Mouse (Mus musculus): ENCODE results near the gene Afg3l1.
"Not testable (repeated sequence)": the region's sequence is repeated elsewhere in the genome, so short reads cannot be mapped to it uniquely, and the experiment has no call there.

The Afg3l1 gene

GRCm38 (mm10) chr8:123467476-123467875, 10.2 kb upstream of the Afg3l1 start:
- no peak for DNase-seq (ENCODE audit: low read depth, low spot score)

DNA sequence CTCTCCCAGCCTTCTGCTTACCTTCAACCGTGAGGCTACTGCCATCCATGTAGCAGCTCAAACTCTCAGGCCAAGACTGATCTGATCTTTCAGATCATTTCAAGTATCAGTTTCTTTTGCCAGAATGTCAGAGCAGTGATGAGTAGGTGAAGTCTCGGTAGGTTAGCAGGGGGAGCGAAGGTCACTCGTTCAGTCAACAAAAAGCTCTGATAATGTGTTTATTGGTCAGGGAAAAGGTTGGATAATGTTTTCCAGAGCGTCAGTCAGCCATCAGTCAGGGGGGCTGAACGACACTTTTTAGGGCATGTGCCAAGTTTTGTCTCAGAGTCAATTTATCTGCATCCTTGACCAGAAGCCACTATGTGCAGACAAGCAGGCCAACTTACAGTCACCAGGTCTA, 4.7 kb upstream of the Afg3l1 start:
- DNase-seq (ENCODE audit: low read depth, low spot score): not testable (repeated sequence)

GRCm38 (mm10) chr8:123474549-123474948, 3.2 kb upstream of the Afg3l1 start:
- DNase-seq (ENCODE audit: low read depth, low spot score): not testable (repeated sequence)

DNA sequence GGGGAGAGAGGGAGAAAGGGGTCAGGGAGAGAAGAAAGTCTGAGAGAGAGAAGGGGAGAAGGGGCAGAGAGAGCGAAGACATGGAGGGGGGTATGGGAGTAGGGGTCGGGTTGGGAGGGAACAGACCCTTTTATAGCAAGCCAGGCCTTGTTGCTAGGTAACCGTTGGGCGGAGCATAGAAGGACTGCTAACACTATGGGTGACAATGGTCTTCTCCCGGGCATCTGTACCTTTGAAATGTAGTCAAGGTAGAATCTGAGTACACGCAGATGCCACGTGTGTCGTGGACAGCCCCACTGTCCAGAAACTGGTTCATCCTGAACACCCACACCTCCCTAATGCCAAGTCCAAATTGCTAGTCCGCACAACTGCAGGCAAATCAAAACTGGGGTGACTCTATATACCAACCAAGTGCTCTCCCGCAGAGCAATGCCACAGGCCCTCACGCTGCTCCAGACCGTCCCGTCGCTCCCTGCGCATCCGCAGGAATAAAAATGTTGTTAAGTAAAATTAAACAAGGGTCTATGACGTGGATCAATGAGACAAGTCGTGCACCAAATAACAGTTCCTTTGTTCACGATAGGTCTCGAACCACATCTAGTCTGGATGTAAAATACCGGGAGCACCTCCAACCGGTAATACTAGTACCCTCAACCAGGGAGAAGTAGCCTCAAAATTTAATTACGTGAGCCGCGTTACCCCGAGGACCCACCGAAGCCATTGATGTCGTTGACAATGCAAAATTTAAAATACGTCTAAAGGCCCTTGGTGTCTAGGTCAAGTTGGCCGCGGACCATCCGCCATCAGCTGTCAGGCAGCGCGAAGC, 579 bp upstream of the Afg3l1 start:
- DNase-seq (ENCODE audit: low read depth, low spot score): peak; percentile 59

DNA sequence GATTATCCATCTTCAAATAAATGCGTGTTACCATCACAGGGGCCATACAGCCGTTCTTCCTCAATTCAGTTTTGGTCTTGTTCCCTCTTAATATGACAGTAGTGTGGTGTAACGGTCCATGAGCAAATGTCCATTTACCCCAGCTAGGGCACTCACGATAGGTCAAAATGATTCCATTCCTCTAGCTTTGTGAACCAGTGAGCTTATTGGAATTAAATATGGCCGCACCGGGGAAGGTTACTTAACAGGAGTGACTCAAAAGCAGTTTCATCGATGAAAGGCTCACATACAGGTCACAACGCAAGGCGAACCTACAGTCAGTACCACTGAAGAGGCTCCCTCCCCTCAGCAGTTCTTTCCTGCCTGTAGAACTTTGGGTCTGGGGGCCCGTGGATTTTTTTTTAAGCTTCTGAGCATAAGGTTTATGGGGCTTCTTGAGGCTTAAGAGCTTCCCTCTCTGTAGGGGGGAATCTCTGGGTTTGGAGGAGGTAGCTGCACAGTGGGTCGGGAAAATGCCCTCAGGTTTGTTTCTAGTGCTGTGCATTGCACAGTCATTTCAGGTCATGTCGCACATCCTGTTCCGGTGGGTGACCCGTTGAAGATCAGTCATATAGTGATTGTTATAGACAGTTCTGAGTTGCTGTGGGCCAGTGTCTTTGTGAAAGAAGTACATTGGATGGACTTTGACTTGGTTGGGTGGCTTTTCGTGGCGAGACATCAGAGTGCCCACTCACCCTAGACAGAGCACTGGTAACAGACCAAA, 934 bp downstream of the Afg3l1 start:
- peak; percentile 43 for DNase-seq (ENCODE audit: low read depth, low spot score)

GRCm38 (mm10) chr8:123482627-123483026, 4.9 kb downstream of the Afg3l1 start:
- DNase-seq (ENCODE audit: low read depth, low spot score): peak; percentile 53

DNA sequence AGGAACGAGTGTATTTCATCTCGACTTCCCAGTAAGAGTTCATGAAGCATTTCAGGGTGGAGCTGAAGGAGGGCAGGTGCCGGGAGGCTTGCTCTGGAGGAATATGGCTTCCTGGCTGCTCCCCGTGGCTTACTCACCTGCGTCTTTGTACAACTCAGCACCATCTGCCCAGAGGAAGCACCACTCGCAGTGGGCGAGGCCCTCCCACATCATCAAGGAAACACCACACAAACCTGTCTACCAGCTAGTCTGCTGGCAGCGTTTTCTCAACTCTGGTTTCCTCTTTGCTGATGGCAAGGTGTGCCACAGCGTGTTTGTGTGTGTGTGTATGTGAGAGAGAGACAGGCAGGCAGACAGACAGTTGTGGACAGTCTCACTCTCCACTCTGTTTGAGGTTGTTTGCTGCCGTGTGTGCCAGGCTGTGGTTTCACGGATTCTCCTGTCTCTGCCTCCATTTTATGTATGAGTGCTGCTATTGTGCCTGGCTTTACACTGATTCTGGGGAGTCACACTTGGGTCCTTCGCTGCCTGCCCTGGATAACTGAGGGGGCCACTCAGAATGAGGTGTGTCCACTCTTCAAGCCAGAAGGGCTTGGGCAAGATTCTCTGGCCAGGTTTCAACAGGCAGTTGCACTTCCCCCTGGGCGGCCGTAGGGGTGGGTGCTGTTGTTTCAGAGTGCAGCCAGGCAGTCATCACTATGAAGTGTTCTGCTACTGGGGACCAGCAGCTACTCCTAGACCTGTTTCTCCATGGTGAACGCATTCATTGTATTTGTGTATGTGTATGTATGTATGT, 13.8 kb downstream of the Afg3l1 start:
- DNase-seq (ENCODE audit: low read depth, low spot score): no peak

DNA sequence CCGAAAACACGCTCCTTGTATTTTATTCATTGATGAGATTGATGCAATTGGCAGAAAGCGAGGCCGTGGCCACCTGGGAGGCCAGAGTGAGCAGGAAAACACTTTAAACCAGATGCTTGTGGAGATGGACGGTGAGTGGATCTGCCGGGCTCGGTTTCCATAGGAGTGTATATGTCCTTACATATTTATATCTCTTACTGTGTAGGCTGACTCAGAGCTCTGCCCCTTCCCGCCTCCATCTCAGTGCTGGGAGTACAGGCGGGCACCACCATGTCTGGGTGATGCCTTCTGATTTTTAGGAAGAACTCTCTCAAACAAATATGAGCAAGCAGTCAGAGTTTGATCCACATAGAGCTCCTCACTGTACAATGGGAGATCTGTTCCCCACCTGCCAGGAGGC, 15.2 kb downstream of the Afg3l1 start:
- no peak for DNase-seq (ENCODE audit: low read depth, low spot score)

- peak; percentile 66 for DNase-seq (ENCODE audit: low read depth, low spot score)
Observed at GRCm38 (mm10) chr8:123497699-123498098, 20.0 kb downstream of the Afg3l1 start.

GRCm38 (mm10) chr8:123498963-123499362, 21.3 kb downstream of the Afg3l1 start:
- DNase-seq (ENCODE audit: low read depth, low spot score): no peak

GRCm38 (mm10) chr8:123499556-123499955, 21.9 kb downstream of the Afg3l1 start:
- no peak for DNase-seq (ENCODE audit: low read depth, low spot score)

- DNase-seq (ENCODE audit: low read depth, low spot score): no peak
Observed at GRCm38 (mm10) chr8:123502192-123502591, 24.5 kb downstream of the Afg3l1 start.

GRCm38 (mm10) chr8:123503801-123504467, 26.2 kb downstream of the Afg3l1 start:
- peak; percentile 60 for DNase-seq (ENCODE audit: low read depth, low spot score)

- DNase-seq (ENCODE audit: low read depth, low spot score): peak; percentile 61
Observed at GRCm38 (mm10) chr8:123504591-123505195, 27.0 kb downstream of the Afg3l1 start.

DNA sequence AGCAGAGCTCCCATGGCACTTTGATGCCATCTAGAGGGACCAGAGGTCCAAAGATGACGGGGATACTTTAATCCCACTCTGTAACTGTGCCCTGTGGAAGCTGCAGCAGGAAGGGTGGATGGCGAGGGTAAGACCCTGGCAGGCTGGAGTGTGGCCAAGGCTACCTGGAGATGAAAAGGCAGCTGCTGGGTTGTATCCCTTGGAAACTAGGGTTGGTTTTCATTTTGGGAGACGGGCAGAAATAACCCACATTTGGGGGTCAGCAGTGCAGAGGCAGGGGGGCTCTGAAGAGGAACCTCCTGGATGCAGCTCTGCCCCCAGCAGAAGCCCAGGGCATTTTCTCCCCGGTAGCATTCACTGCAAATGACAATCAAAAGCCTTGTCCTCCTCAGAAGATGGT, 27.6 kb downstream of the Afg3l1 start:
- DNase-seq (ENCODE audit: low read depth, low spot score): no peak

DNA sequence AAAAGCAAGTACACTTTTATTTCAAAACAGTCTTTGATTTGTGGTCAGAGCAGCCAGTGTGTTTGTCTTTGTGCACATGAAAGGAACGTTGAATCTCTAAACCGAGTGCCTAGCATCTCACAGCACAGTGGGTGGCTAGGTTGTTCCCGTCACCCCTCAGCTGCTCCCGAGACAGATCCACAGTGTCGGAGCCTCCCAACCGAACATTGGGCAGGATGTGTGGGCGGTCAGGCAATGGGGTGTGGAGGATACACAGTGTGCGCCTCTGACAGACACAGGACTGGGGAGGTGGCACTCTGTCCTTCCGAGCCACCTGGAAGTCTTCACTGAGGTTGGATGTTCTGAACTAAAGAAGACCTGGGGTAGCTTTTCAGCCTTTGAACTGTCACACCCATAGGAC, 28.0 kb downstream of the Afg3l1 start:
- no peak for DNase-seq (ENCODE audit: low read depth, low spot score)

DNA sequence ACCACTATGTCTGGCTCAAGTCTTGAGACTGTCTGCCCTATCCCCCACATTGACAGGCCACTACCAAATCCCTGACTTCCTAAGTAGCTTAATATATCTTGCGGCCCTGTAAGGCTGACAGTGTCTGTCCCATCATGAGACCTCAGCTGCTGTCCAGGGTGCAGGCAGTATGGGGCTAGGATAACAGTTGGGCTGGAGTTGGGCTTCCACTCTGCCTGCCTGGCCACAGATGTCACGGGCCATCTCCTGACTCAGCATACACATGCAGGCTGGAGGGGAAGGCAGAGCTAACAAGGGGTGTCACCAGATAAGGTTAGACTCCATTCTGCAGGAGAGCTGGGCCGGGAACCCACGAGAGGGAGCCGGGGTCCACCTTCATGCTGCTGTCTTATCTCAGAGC, 29.4 kb downstream of the Afg3l1 start:
- no peak for DNase-seq (ENCODE audit: low read depth, low spot score)

DNA sequence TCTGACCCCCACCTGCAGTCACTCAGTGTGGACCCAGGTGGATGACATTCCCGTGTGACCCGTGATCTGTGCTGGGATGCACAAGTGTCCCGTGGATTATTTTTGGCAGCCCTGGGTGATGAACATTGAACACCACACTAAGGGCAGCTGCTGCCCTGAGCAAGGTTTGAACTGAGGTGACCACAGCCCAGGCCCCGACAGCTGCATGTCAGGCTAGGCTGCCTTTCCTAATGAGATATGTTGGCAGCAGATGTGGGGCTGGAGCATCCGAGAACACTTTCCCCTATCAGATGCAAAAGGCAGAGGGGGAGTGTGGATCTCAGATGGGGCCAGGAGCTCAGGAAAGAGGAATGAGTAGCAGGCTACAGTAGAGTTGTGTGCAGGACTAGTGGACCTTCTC, 33.1 kb downstream of the Afg3l1 start:
- no peak for DNase-seq (ENCODE audit: low read depth, low spot score)

GRCm38 (mm10) chr8:123514136-123514535, 36.4 kb downstream of the Afg3l1 start:
- DNase-seq (ENCODE audit: low read depth, low spot score): no peak

DNA sequence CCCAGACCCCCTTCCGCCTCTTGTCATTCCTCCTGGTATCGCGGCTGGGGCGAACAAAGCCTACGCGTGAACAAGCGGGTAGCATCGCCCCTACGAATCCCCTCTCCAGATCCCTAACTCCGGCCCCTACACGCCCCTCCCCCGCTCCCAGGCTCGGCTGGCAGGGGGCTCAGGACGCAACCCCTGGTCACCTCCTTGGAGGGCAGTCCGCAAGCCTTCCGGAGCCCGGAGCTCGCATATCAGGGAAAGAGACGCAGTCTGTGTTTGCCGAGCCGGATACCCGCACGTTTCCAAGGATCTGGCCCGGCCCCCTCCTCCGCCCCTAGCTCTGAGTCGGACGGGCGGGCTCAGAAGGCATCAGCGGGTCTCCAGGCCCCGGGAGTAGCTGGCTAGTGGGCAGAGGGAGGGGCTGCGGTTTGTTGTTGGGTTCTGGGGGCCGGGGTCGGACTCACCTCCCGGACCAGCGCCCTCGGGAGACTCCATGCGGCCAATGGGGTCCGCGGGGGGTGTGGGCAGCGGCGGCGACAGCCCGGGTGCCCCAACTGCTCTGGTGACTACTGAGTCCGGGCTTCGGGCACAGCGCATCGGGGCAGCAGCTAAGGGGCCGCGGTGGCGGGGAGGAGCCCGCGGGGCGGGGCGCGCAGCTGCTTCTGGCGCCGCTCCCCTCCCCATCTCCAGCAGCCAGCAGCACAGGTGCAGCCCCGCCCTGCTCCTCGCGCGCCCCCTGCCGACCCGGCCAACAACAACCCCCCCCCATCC, 37.3 kb downstream of the Afg3l1 start, which contains the start of gene Dbndd1:
TSS of gene Dbndd1 (minus strand) at position 683 of the 759 bp plus-strand sequence.
- peak; percentile 78 for DNase-seq (ENCODE audit: low read depth, low spot score)
